ENCODE assay signal across 1 mouse cellular context in genomic region chr12:33429387-33430160, GRCm38 (mm10).
A peak's percentile ranks its signal among the peaks of the same experiment; 100 is the strongest.
TF ChIP-seq lines count a peak whose summit lies in the region.

TSS of gene Twistnb (plus strand) at chr12:33429635.

TF ChIP-seq in CH12.LX, 34 proteins besides CTCF, POLR2A, EP300 and RAD21 (continued from another document):
- TF ChIP-seq ZC3H11A (IDR thresholded peaks at IDR 0.05; ENCODE audit: low read depth, low read length), result no peak
- no peak for TF ChIP-seq ETS1 (conservative IDR thresholded peaks at IDR 0.05; ENCODE audit: low read depth, low read length)
- no peak for TF ChIP-seq JUND (conservative IDR thresholded peaks at IDR 0.05; ENCODE audit: low read depth, low read length)
- TF ChIP-seq BHLHE40 (IDR thresholded peaks at IDR 0.05; ENCODE audit: low read depth, low read length), result no peak
- TF ChIP-seq PAX5 (IDR thresholded peaks at IDR 0.05; ENCODE audit: low read length), result no peak
- TF ChIP-seq MXI1 (IDR thresholded peaks at IDR 0.05; ENCODE audit: low read depth, low read length), result peak; percentile 95
- no peak; the same call in 1 of the 2 replicates for TF ChIP-seq E2F4 (IDR thresholded peaks at IDR 0.05; ENCODE audit: insufficient replicate concordance, low read depth, low read length)
- no peak for TF ChIP-seq ZMIZ1 (IDR thresholded peaks at IDR 0.05; ENCODE audit: low read depth, low read length)
- peak; percentile 85; the same call in 1 of the 2 replicates for TF ChIP-seq NELFE (IDR thresholded peaks at IDR 0.05; ENCODE audit: low read depth, low read length)
- no peak for TF ChIP-seq ZKSCAN1 (IDR thresholded peaks at IDR 0.05; ENCODE audit: borderline replicate concordance, low read depth, low read length)
- peak; percentile 71; the same call in 1 of the 2 replicates for TF ChIP-seq TBP (conservative IDR thresholded peaks at IDR 0.05; ENCODE audit: low read depth, low read length)
